Mouse (Mus musculus): ENCODE data around the gene Zdhhc25. TPM values are rescaled to one million over a fixed set of nuclear protein-coding genes. Genes with fewer than 3 reads are reported as not detected.

The Zdhhc25 gene
- total RNA-seq, 2 experiments from 2014 or later, result not detected

- DNase-seq, result no peak
- intact Hi-C loops (cut with DNase I), result no loop called here
These were observed 26.9 kb downstream of the Zdhhc25 start for GRCm38 (mm10) chr15:88626886-88627488.

GRCm38 (mm10) chr15:88628801-88629356, 28.8 kb downstream of the Zdhhc25 start:
- intact Hi-C loops (cut with DNase I), result no loop called here
- DNase-seq, result no peak

GRCm38 (mm10) chr15:88635205-88635604, 35.1 kb downstream of the Zdhhc25 start:
- intact Hi-C loops (cut with DNase I), result no loop called here
- DNase-seq, result no peak

- intact Hi-C loops (cut with DNase I), result loop anchor here (5.0 kb wide), 1 partner anchor 1024 kb away; no protein-coding TSS in a partner anchor
- DNase-seq, result peak; percentile 44 to 64
These were observed 50.9 kb downstream of the Zdhhc25 start for GRCm38 (mm10) chr15:88651019-88651418.

Other genes starting within 250 kb of the Zdhhc25 start
- gene Brd1, start 133.9 kb downstream of the Zdhhc25 start, total RNA-seq (2021), result 10 to 100 TPM; 35.1 to 35.8 TPM
- 10 to 100 TPM in 1 of 2 experiments, 1 to 10 TPM in 1; 8.9 to 12.4 TPM for gene Zbed4, start 151.4 kb downstream of the Zdhhc25 start, total RNA-seq (2021)
- 1 to 10 TPM; 9.2 to 9.9 TPM for gene Alg12, start 219.0 kb downstream of the Zdhhc25 start, total RNA-seq (2021)
- 10 to 100 TPM; 12.1 to 22.5 TPM for gene Creld2, start 219.3 kb downstream of the Zdhhc25 start, total RNA-seq (2021)